Mouse (Mus musculus): ENCODE data around the gene Wnt3a.

- TF ChIP-seq CTCF (IDR thresholded peaks at IDR 0.05; ENCODE audit: control insufficient read depth, insufficient read depth, insufficient read length) (no peak), USF1 (IDR thresholded peaks at IDR 0.05; ENCODE audit: low read depth) (no peak), MAX (IDR thresholded peaks at IDR 0.05) (no peak)
Measured at GRCm38 (mm10) chr11:59290702-59291303, at the start of gene Wnt3a.

All from C2C12 (cell line).